Mouse (Mus musculus) adrenal gland, adult 2 months (tissue): ENCODE measurements around the gene Trp53rka. TPM values are rescaled to one million over a fixed set of nuclear protein-coding genes. Genes with fewer than 3 reads are reported as not detected.
"Not testable (repeated sequence)": the region's sequence is repeated elsewhere in the genome, so short reads cannot be mapped to it uniquely, and the experiment has no call there.

Experiments
- DNase-seq: peaks from one replicate; pipeline ENCODE4 v3.0.0; 2021
- long read RNA-seq: library from polyadenylated mRNA; stranded (forward); transcript quantifications from one replicate; pipeline ENCODE4 v2.0.0, GENCODE M21; 2021
- polyA plus RNA-seq: library from polyadenylated mRNA; depleted of rRNA; stranded (reverse); fragments of >200 nt; gene quantifications from 2 replicates; pipeline ENCODE4 v1.2.3, GENCODE M21; 2012; rRNA removed
- total RNA-seq, 2 experiments: library from RNA; stranded (reverse); gene quantifications; 2 replicates each; pipeline ENCODE4 v1.2.3; 2021

The Trp53rka gene
- total RNA-seq: 10 to 100 TPM; 10.4 to 12.7 TPM
- polyA plus RNA-seq: 20.3 and 20.8 TPM in 2 replicates
- long read RNA-seq, transcript Trp53rka-201 (2 exons, 1,880 nt): major isoform, 8 of 10 reads
- long read RNA-seq, partial matches to known transcripts: 0 of 10 reads
- long read RNA-seq, other reads (novel, unspliced or antisense): 2 of 10 reads

- peak; percentile 89 for DNase-seq
Observed at GRCm38 (mm10) chr2:165492648-165493553, at the start of gene Trp53rka. Gene Trp53rka, minus strand, starts transcription at chr2:165493324.

- no peak for DNase-seq
Observed at GRCm38 (mm10) chr2:165540975-165541374, 47.9 kb upstream of the Trp53rka start.

DNA sequence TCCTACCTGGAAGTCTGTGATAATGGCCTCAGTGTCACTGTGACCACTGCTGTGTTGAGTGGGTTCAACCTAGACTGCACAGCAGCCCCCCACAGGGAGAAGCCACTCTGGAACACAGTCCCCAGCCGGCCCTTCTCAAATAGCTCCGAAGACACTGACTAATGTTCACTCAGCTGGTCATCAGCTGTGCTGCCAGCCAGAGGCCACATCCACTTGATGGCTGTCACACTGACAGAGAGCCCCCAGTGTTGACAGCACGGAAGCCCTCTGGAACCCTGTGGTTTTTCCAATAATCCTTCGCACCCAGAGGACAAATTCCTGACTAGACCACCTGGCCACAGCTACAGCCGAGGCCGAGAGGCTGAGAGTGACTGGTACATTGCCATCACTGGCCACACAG, 40.7 kb upstream of the Trp53rka start:
- DNase-seq: no peak

DNA sequence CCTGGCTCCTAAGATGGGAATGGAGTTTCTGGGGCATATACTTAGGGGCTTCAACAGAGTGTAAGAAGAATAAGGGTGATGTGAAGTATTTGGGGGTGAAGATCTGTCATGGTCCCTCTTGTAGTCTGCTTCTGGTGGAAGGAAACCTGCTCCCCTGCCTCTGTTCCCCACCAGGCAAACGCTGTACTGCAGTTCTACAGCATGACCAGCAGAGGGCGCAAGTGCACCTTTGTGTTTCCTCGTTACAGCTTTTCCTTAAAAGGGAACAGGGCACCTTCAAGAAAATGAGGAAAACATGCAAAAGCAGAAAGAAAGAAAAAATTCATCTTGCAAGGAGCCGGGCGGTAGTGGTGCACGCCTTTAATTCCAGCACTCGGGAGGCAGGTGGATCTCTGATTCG, 36.0 kb upstream of the Trp53rka start:
- DNase-seq: peak; percentile 38

- DNase-seq: no peak
Observed at GRCm38 (mm10) chr2:165525609-165526008, 32.5 kb upstream of the Trp53rka start.

GRCm38 (mm10) chr2:165515178-165515728, 22.1 kb upstream of the Trp53rka start:
- DNase-seq: no peak

DNA sequence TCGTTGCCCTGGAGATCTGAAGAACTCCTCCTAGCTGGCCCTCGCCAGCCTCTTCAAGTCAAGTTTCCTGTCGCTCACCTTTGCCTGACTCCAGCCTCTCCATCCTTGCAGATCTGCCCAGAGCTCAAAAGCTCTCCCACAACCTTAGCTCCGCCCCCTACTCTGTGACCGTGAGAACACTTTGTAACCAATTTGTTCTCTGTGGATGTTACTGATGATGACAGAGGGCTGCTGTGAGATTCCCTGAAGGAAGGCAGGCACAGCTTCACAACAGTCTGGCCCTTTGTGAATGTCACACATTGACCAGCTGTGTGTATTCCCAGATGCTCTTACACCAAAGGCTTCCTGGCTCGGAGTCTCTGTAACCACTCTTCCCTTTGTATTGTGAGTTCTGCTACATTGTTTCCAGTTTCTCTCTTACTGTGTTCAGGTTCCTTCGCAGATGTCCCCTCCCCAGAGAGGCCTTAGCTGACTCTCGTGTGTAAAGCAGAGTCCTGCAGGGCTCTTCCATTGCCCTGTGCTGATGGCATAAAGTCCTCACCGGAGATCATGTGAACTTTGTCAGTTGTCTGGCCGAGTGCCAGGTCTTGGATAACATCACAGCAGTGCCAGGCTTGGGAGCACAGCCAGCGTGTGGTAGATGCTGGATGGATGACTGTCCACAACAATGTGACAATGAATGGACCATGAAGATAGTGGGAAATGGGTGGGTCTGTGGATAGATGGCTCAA, 19.9 kb upstream of the Trp53rka start:
- peak; percentile 46 for DNase-seq

GRCm38 (mm10) chr2:165512426-165512825, 19.3 kb upstream of the Trp53rka start:
- DNase-seq: no peak

- not testable (repeated sequence) for DNase-seq
Observed at GRCm38 (mm10) chr2:165511530-165511929, 18.4 kb upstream of the Trp53rka start.

- DNase-seq: not testable (repeated sequence)
Observed at GRCm38 (mm10) chr2:165510914-165511458, 17.9 kb upstream of the Trp53rka start.

DNA sequence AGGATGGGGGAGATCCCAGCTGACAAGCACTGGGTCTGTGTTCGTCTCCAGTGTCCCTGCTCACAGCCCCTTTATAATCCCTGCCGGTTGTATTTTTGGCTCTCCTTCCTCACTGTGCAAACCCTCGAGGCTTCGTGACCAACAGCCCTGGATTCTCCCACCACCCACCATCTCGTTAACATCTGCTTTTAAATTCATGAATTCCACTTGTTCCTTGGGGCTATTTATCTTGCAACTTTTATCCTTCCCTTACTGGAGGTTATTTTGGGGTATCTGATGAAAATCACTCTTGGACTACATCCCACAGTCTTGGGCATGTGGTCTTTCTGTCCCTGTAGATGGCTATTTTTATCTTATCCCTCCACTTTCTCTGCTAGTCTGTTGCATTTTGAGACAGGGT, 17.3 kb upstream of the Trp53rka start:
- DNase-seq: no peak

DNA sequence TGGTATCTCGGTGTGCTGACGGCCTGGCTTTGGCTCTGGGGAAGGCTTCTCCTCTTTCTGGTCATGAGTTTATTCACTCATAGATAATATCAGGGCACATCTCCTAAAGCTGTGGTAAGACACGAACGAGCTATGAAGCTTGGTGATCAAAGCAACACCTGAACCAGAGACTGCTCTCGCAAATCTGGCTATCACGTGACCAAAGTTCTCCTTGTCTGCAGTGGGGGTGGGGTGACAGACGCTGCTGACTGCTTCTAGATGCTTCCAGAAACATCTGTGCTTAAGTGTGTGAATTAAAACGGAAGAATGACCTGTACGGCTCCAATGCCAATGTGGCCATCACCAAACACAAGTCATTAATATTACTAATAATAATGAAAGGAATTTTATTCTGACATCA, 16.6 kb upstream of the Trp53rka start:
- DNase-seq: no peak

GRCm38 (mm10) chr2:165503259-165504203, 10.4 kb upstream of the Trp53rka start, which contains the start of gene Slc2a10:
Gene Slc2a10, plus strand, starts transcription at chr2:165503787.
- peak; percentile 29 for DNase-seq

DNA sequence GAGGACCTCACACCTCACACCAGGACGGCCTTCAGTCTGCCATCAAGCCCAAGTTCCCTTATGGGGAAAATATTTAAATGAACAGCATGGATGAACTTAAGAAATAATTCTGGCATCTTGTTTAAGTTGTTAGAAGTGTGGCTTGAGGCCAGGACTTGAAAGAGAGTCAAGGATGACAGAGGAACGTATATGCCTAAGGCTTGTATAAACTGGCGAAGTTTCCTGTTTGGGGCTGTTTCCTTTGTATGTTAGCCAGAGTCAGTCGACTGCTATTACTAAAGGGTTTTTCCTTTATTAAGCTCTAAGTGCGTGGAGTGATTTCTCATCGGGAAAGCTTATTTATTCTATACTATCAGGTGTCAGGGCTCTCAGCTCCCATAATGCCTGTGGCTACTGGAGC, 5.7 kb upstream of the Trp53rka start:
- DNase-seq: no peak

DNA sequence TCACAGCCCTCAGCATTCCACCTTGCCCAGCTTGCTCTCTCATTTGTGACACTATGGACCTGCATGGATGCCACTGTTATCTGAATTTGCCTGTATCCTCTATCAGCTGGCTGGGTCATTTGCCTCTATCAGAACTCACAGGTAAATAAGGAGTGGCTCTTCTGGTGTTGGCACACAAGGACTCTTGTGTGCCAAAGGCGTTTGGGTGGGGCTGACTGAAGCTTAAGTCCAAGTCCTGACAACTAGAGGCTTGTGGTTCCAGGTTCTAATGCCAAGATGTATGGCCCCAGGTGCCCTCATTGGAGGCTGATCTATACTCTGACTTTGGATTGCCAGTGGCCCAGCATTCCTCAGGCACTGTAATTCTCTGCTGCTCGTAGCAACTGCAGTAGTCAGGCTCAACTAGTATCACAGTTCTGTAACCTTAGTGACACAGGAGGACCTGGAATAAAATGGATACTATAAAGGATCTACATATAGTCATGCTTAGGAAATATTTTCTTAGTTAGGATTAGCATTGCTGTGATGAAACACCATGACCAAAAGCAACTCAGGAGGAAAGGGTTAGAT, 4.7 kb upstream of the Trp53rka start:
- DNase-seq: no peak

GRCm38 (mm10) chr2:165496251-165496650, 3.1 kb upstream of the Trp53rka start:
- peak; percentile 37 for DNase-seq

DNA sequence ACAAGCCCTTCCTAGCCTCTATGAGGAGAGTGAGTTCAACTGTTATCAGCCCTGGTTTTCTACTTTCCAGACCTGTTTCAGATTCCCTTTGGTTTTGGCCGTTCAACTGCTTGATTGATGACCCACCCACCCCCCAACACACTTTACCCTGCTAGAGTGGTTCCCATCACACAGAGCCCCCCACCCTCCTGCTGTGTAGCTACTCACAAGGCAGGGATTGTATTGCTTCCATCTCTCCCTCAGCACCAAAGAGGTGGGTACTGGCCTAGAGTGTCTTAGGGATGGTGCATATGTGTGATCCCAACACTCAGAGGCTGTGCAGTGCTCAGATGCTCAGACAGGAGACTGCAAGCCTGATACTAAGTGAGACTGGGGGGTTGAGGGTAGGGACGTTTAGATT, 1.4 kb upstream of the Trp53rka start:
- no peak for DNase-seq

DNA sequence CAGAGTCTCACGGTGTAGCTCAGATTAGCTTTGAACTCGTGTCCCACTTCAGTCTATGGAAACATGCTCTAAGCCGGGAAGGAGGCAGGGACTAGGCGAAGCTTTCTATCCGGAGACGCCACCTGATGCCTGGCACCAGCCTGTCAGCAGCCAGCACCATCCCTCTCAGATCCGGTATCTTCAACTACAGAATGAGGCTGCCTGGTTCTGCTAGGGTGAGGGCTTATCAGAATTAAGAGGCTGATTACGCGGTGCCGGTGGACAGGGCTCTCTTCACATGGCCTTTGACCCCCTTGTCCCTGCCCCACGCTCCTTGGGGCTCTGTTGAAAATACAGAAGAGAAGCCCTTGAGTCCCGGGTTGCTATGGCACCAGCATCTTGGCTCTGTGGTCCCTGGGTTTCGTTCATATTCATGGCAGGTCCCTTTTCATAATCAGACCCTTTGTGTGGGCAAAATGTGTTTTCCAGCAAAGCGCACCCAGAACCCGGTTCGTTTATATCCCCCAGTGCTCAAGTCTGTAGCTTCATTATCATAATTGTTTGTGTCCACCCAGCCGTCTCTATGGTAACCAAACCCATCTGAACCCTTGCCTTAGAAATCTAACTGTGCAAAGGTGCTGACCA, 575 bp upstream of the Trp53rka start:
- DNase-seq: no peak

GRCm38 (mm10) chr2:165486881-165487535, 6.1 kb downstream of the Trp53rka start:
- peak; percentile 43 for DNase-seq
